18 mouse cellular contexts compared by ENCODE assay signal in the genomic region with DNA sequence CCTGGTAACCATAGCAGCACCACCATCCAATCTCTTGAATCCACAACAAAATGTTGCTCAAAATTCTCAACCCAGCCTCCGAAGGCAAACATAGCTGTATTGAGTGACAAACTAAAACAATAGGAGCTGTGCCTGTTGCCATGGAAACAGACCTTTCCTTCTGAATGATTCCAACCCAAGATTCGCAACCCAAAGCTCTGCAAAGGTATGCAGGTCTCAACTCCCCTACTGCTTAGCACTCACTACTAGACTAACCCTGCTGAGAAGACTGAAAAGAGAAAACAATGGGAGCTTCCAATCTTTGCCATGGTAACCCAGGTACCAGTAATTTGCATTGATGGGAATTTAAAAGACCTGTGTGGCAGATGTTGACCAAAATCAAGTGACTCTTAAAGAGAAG.
DNase-seq lines count a peak whose midpoint lies in the region; ATAC-seq and TF ChIP-seq lines count a peak whose summit lies in the region.
"Had no signal": no experiment of that assay in that cellular context is flagged by ENCODE, and none has a peak within 500 bp of the region (broad histone marks: within the 10 kb centered on the region; RNA-seq: fewer than 3 reads in every experiment).

No protein-coding gene starts in this region.

- no peaks in the 10 kb centered on the region for H3K36me3 ChIP-seq in forebrain, embryonic 14.5 days (ENCODE audit: control insufficient read depth, insufficient read depth, low read length)
- H3K36me3 ChIP-seq in midbrain, embryonic 11.5 days (ENCODE audit: control insufficient read depth, insufficient read depth, low read length), result no peaks in the 10 kb centered on the region
- H3K36me3 ChIP-seq: G1E had no signal

- no peaks in the 10 kb centered on the region for H3K27me3 ChIP-seq in forebrain, embryonic 14.5 days (replicated peaks; ENCODE audit: control insufficient read depth, insufficient read depth, low read length)
- no peaks in the 10 kb centered on the region for H3K27me3 ChIP-seq in midbrain, embryonic 11.5 days (ENCODE audit: control insufficient read depth, insufficient read depth, low read length)

- DNase-seq in ES-CJ7 (ENCODE audit: low read depth, low spot score), result peak; percentile 94
- DNase-seq in brain, embryonic 14.5 days (ENCODE audit: low read depth), result peak; percentile 70
- DNase-seq in forebrain, embryonic 14.5 days (ENCODE audit: low spot score), result peak; percentile 65
- DNase-seq in midbrain, embryonic 11.5 days (ENCODE audit: low spot score, missing footprints), result no peak
- no peak for DNase-seq in layer of hippocampus, postnatal 36 days
- DNase-seq in ovary, adult 18-20 months (ENCODE audit: low spot score), result no peak
- DNase-seq in gastrocnemius, postnatal 36 days, result no peak
- DNase-seq: adrenal gland, postnatal 36 days; B cell, adult 2 months; cerebellum, adult 9-11 months; heart, postnatal 14 days; kidney, postnatal 25 days; left cerebral cortex, postnatal 4 days; lung, postnatal 36 days had no signal

- H3K4me2 ChIP-seq in forebrain, embryonic 14.5 days (ENCODE audit: low read length), result no peak overlapping the region
- H3K4me2 ChIP-seq in midbrain, embryonic 11.5 days, result no peak overlapping the region

- ATAC-seq in forebrain, embryonic 14.5 days, result 0 out of 2 replicates have a peak, but pooled peaks have one; percentile 32
- ATAC-seq in midbrain, embryonic 11.5 days (ENCODE audit: low FRiP score), result peak; percentile 81
- no peak for ATAC-seq in megakaryocyte-erythroid progenitor cell, adult 5-6 weeks (replicated peaks; ENCODE audit: low FRiP score, low TSS enrichment, poor library complexity, severe bottlenecking)
- ATAC-seq: intestine, embryonic 16.5 days had no signal

- no peak overlapping the region for H3K9ac ChIP-seq in forebrain, embryonic 14.5 days (ENCODE audit: low read length)
- H3K9ac ChIP-seq in midbrain, embryonic 11.5 days (ENCODE audit: low read length), result no peak overlapping the region
- H3K9ac ChIP-seq: liver, embryonic 14.5 days had no signal

- 2% methylated on average over 2 of the region's 2 CpGs for WGBS in forebrain, embryonic 14.5 days
- WGBS in midbrain, embryonic 11.5 days, result 4% methylated on average over 2 of the region's 2 CpGs

- no peak overlapping the region for H3K4me3 ChIP-seq in forebrain, embryonic 14.5 days (ENCODE audit: low read depth, low read length)
- H3K4me3 ChIP-seq in midbrain, embryonic 11.5 days (ENCODE audit: low read depth, low read length), result no peak overlapping the region

- intact Hi-C loops in gastrocnemius, postnatal 36 days (cut with DNase I), result no loop called here

- TF ChIP-seq CTCF in brain, embryonic 14.5 days (IDR thresholded peaks at IDR 0.05; ENCODE audit: borderline replicate concordance, extremely low read depth, insufficient read depth, insufficient read length), result no peak

- H3K4me1 ChIP-seq in forebrain, embryonic 14.5 days (ENCODE audit: control insufficient read depth, insufficient read depth, low read length), result no peaks in the 10 kb centered on the region
- H3K4me1 ChIP-seq in midbrain, embryonic 11.5 days (ENCODE audit: control insufficient read depth, insufficient read depth, low read length), result no peaks in the 10 kb centered on the region

- H3K27ac ChIP-seq in forebrain, embryonic 14.5 days (ENCODE audit: low read depth, low read length), result no peak overlapping the region
- H3K27ac ChIP-seq in midbrain, embryonic 11.5 days (ENCODE audit: low read depth, low read length), result no peak overlapping the region
- H3K27ac ChIP-seq: liver, embryonic 14.5 days had no signal

- H3K9me3 ChIP-seq in forebrain, embryonic 14.5 days (replicated peaks; ENCODE audit: control insufficient read depth, low read length), result no peaks in the 10 kb centered on the region
- H3K9me3 ChIP-seq in midbrain, embryonic 11.5 days (ENCODE audit: control insufficient read depth, low read length), result no peaks in the 10 kb centered on the region
- H3K9me3 ChIP-seq: G1E had no signal

- TF ChIP-seq POLR2A in brain, embryonic 14.5 days (IDR thresholded peaks at IDR 0.05; ENCODE audit: borderline replicate concordance, extremely low read depth, insufficient read depth, insufficient read length, poor library complexity, severe bottlenecking), result no peak

Comparison
In these comparisons a context has a peak if more than half of its experiments do, and no peak if none do; other contexts are left out.
1. DNase-seq: peak in ES-CJ7 (single experiment), brain, embryonic 14.5 days (single experiment) and forebrain, embryonic 14.5 days (single experiment); none in midbrain, embryonic 11.5 days (single experiment), layer of hippocampus, postnatal 36 days (0 of 2), ovary, adult 18-20 months (single experiment) and gastrocnemius, postnatal 36 days (0 of 2).